ENCODE assay signal across 27 mouse cellular contexts in genomic region chr12:72001811-72002210, GRCm38 (mm10).
DNase-seq lines count a peak whose midpoint lies in the region; ATAC-seq and TF ChIP-seq lines count a peak whose summit lies in the region.
"Had no signal": no experiment of that assay in that cellular context is flagged by ENCODE, and none has a peak within 500 bp of the region (broad histone marks: within the 10 kb centered on the region; RNA-seq: fewer than 3 reads in every experiment).

No protein-coding gene starts in this region.

- no peak overlapping the region for H3K27ac ChIP-seq in lung, postnatal 0 days (ENCODE audit: low read length)
- no peak overlapping the region for H3K27ac ChIP-seq in kidney, adult 2 months (ENCODE audit: insufficient read depth, low read depth, low read length)
- H3K27ac ChIP-seq: embryonic facial prominence, embryonic 13.5 days; forebrain, embryonic 12.5 days; intestine, embryonic 15.5 days; limb, embryonic 13.5 days; liver, embryonic 12.5 days; midbrain, embryonic 13.5 days; neural tube, embryonic 13.5 days had no signal

- H3K4me1 ChIP-seq in lung, postnatal 0 days (ENCODE audit: insufficient read depth, low read depth, low read length): no peaks in the 10 kb centered on the region
- H3K4me1 ChIP-seq in kidney, adult 2 months (ENCODE audit: control insufficient read depth, insufficient read depth, low read length): peaks cover 6% of the 10 kb centered on the region; the same call in 1 of the 2 replicates
- H3K4me1 ChIP-seq: embryonic facial prominence, embryonic 13.5 days; forebrain, embryonic 12.5 days; intestine, embryonic 15.5 days; limb, embryonic 13.5 days; liver, embryonic 12.5 days; midbrain, embryonic 13.5 days; neural tube, embryonic 13.5 days had no signal

- H3K4me3 ChIP-seq in lung, postnatal 0 days (ENCODE audit: low read depth, low read length): no peak overlapping the region
- H3K4me3 ChIP-seq in kidney, adult 2 months (ENCODE audit: insufficient read depth, low read depth, low read length): no peak overlapping the region
- H3K4me3 ChIP-seq: embryonic facial prominence, embryonic 13.5 days; erythroblast, embryonic 14.5 days; forebrain, embryonic 12.5 days; intestine, embryonic 15.5 days; limb, embryonic 13.5 days; liver, embryonic 12.5 days; midbrain, embryonic 13.5 days; neural tube, embryonic 13.5 days had no signal

- H3K36me3 ChIP-seq in lung, postnatal 0 days (ENCODE audit: insufficient read depth, low read length): no peaks in the 10 kb centered on the region
- no peaks in the 10 kb centered on the region for H3K36me3 ChIP-seq in kidney, adult 2 months (ENCODE audit: control insufficient read depth, insufficient read depth, low read length)
- H3K36me3 ChIP-seq: embryonic facial prominence, embryonic 13.5 days; forebrain, embryonic 12.5 days; intestine, embryonic 15.5 days; limb, embryonic 13.5 days; liver, embryonic 12.5 days; midbrain, embryonic 13.5 days; neural tube, embryonic 13.5 days had no signal

- no peak overlapping the region for H3K9ac ChIP-seq in lung, postnatal 0 days (replicated peaks; ENCODE audit: low read depth)
- H3K9ac ChIP-seq: embryonic facial prominence, embryonic 13.5 days; forebrain, embryonic 12.5 days; intestine, embryonic 15.5 days; limb, embryonic 13.5 days; liver, embryonic 12.5 days; midbrain, embryonic 13.5 days; neural tube, embryonic 13.5 days had no signal

- peak; percentile 21; the same call in 1 of the 2 replicates for ATAC-seq in lung, postnatal 0 days
- ATAC-seq: hindbrain, embryonic 16.5 days; intestine, embryonic 15.5 days; liver, embryonic 12.5 days; midbrain, embryonic 13.5 days had no signal

- H3K9me3 ChIP-seq in lung, postnatal 0 days (ENCODE audit: low read length): no peaks in the 10 kb centered on the region
- H3K9me3 ChIP-seq: embryonic facial prominence, embryonic 13.5 days; forebrain, embryonic 12.5 days; intestine, embryonic 15.5 days; limb, embryonic 13.5 days; liver, embryonic 12.5 days; midbrain, embryonic 13.5 days; neural tube, embryonic 13.5 days had no signal

- no peak overlapping the region for H3K4me2 ChIP-seq in lung, postnatal 0 days (replicated peaks; ENCODE audit: low read depth, low read length)
- H3K4me2 ChIP-seq: embryonic facial prominence, embryonic 13.5 days; forebrain, embryonic 12.5 days; intestine, embryonic 15.5 days; limb, embryonic 13.5 days; liver, embryonic 12.5 days; midbrain, embryonic 13.5 days; neural tube, embryonic 13.5 days had no signal

- TF ChIP-seq EP300 in lung, postnatal 0 days (IDR thresholded peaks at IDR 0.05): no peak

- no peaks in the 10 kb centered on the region for H3K27me3 ChIP-seq in lung, postnatal 0 days (replicated peaks; ENCODE audit: insufficient read depth, low read length)
- H3K27me3 ChIP-seq in kidney, adult 2 months (replicated peaks; ENCODE audit: control insufficient read depth, insufficient read depth, low read length): no peaks in the 10 kb centered on the region
- H3K27me3 ChIP-seq: embryonic facial prominence, embryonic 13.5 days; forebrain, embryonic 12.5 days; intestine, embryonic 15.5 days; limb, embryonic 13.5 days; liver, embryonic 12.5 days; midbrain, embryonic 13.5 days; neural tube, embryonic 13.5 days had no signal

- peak; percentile 35 for DNase-seq in adrenal gland, postnatal 10 days
- DNase-seq in adrenal gland, postnatal 25 days: no peak
- DNase-seq in lung, postnatal 0 days (ENCODE audit: low spot score): no peak
- DNase-seq in lung, adult 18-20 months: no peak
- DNase-seq in cerebellum, adult 8-10 months: peak; percentile 24
- DNase-seq in cerebellum, postnatal 36 days: peak; percentile 39 to 43
- no peak for DNase-seq in adipocyte (ENCODE audit: low spot score)
- DNase-seq in kidney, adult 2 months: no peak
- DNase-seq: adrenal gland, adult 2 months; embryo, embryonic 11 days; gastrocnemius, postnatal 10 days; heart, postnatal 36 days; kidney, postnatal 25 days; lung, adult 2 months; retina, postnatal 1 day; right cerebral cortex, postnatal 25 days; spleen, adult 18-20 months; thymus, postnatal 14 days had no signal

- no peak for TF ChIP-seq POLR2A in kidney, adult 2 months (IDR thresholded peaks at IDR 0.05; ENCODE audit: low read depth, low read length)

- WGBS in lung, postnatal 0 days: 76% methylated on average over 1 of the region's 1 CpGs
- 67% methylated on average over 1 of the region's 1 CpGs for WGBS in kidney, adult 2 months

- no peak for TF ChIP-seq CTCF in lung, postnatal 0 days (IDR thresholded peaks at IDR 0.05)
- no peak for TF ChIP-seq CTCF in kidney, adult 2 months (conservative IDR thresholded peaks at IDR 0.05; ENCODE audit: insufficient read depth, insufficient read length, low read depth, low read length)

Comparison
In these comparisons a context has a peak if more than half of its experiments do, and no peak if none do; other contexts are left out.
1. DNase-seq: peak in adrenal gland, postnatal 10 days (single experiment), cerebellum, adult 8-10 months (single experiment) and cerebellum, postnatal 36 days (2 of 2); none in adrenal gland, postnatal 25 days (single experiment), lung, postnatal 0 days (single experiment), lung, adult 18-20 months (0 of 2), adipocyte (single experiment) and kidney, adult 2 months (single experiment).